Mouse (Mus musculus) midbrain, embryonic 14.5 days (tissue): ENCODE measurements around the gene Hmgb1. TPM values are rescaled to one million over a fixed set of nuclear protein-coding genes. Genes with fewer than 3 reads are reported as not detected.
A peak's percentile ranks its signal among the peaks of the same experiment; 100 is the strongest.

Experiments
- ATAC-seq: fragments of 200-750 bp; cut with Nextera tagmentation; 2 replicates; pipeline ENCODE4 v1.8.0; 2017; ENCODE audit warnings: moderate number of reproducible peaks, moderate library complexity; ENCODE audit not compliant: low FRiP score, low TSS enrichment
- DNase-seq: peaks from one replicate; pipeline ENCODE4 v3.0.0-alpha.2; 2015
- H3K27ac ChIP-seq: fragments of 300-500 bp; sonication (generic); replicated peaks from 2 replicates; pipeline ENCODE4 v1.5.1; 2014; ENCODE audit warnings: mild to moderate bottlenecking, low read depth, low read length, moderate library complexity
- H3K27me3 ChIP-seq: fragments of 300-500 bp; sonication (generic); 2 replicates; pipeline ENCODE4 v1.6.1; 2014; ENCODE audit warnings: low read length, control low read depth, mixed read lengths; ENCODE audit not compliant: control insufficient read depth, insufficient read depth
- H3K36me3 ChIP-seq: fragments of 300-500 bp; sonication (generic); 2 replicates; pipeline ENCODE4 v1.6.1; 2014; ENCODE audit warnings: low read length, control low read depth; ENCODE audit not compliant: control insufficient read depth, insufficient read depth
- H3K4me1 ChIP-seq: fragments of 300-500 bp; sonication (generic); 2 replicates; pipeline ENCODE4 v1.6.1; 2014; ENCODE audit warnings: mild to moderate bottlenecking, antibody characterized with exemption, low read length, control low read depth; ENCODE audit not compliant: control insufficient read depth, insufficient read depth
- H3K4me2 ChIP-seq: fragments of 300-500 bp; sonication (generic); 2 replicates; pipeline ENCODE4 v1.6.1; 2014; ENCODE audit warnings: mild to moderate bottlenecking, low read length, moderate library complexity
- H3K4me3 ChIP-seq: fragments of 300-500 bp; sonication (generic); replicated peaks from 2 replicates; pipeline ENCODE4 v1.5.1; 2014; ENCODE audit warnings: low read depth, low read length
- H3K9ac ChIP-seq: fragments of 300-500 bp; sonication (generic); replicated peaks from 2 replicates; pipeline ENCODE4 v1.6.1; 2014; ENCODE audit warnings: mild to moderate bottlenecking, low read length, moderate library complexity
- H3K9me3 ChIP-seq: fragments of 300-500 bp; sonication (generic); 2 replicates; pipeline ENCODE4 v1.6.1; 2016; ENCODE audit warnings: low read length, control low read depth, mixed read lengths; ENCODE audit not compliant: control insufficient read depth
- WGBS: fragments of 180-500 bp; shearing (Covaris S2); extraction: QIAGEN DNeasy Blood & Tissue Kit; methylation state at CpG from one replicate; pipeline ENCODE4 v1.1.7; 2014; 5-methylcytosine and 5-hydroxymethylcytosine counted together
- polyA plus RNA-seq: library from polyadenylated mRNA; unstranded; fragments of >200 nt; fragmentation: Nextera tagmentation; extraction: Ambion mirVana; gene quantifications from 2 replicates; pipeline ENCODE4 v1.2.1, GENCODE M21; 2014

Hmgb1 gene
- polyA plus RNA-seq, 1 experiment from 2014 or later: 947 TPM

DNA sequence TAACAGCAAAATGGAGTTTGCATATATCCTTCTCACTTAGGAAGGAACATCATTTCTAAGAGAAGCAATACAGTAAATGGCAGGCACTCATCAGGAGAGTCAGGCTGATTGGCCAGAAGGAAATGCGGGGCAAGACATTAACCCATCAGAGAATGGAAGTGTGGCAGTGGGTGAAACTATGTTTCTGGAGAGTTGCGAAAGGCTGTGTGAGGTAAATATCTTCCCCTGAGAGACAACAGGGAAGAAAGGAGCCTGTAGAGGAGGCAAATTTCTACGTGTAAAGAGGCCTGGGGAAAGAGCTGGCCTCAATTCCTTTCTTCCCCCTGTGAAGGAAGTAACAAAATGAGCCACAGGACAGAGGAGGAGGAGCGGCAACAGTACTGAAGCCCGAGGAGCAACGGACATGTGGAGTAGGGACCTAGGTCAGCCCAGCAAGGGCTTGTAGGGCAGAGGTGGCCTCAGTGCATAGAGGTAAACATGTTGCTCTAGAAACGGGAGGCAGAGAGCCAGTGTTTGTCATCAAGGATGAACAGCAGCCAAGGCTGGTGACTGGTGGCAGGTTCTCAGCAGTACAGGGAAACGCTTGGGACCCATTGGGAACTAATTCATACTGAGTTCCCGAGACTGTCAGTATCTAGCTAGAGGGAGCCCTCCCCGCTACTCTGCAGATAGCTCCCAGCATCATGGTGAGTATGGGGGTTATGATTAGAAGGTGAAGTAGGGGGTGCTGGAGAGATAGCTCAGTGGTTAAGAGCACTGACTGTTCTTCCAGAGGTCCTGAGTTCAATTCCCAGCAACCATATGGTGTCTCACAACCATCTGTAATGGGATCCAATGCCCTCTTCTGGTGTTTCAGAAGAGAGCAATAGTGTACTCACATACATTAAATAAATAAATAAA is 48.6 kb downstream of the Hmgb1 start:
- no peak overlapping the region for H3K4me2 ChIP-seq
- H3K4me3 ChIP-seq: no peak overlapping the region
- WGBS: 84% methylated on average over 10 of the region's 10 CpGs
- no peak for DNase-seq
- ATAC-seq: no peak
- no peaks in the 10 kb centered on the region for H3K9me3 ChIP-seq
- no peak overlapping the region for H3K9ac ChIP-seq
- no peaks in the 10 kb centered on the region for H3K36me3 ChIP-seq
- H3K4me1 ChIP-seq: no peaks in the 10 kb centered on the region
- no peak overlapping the region for H3K27ac ChIP-seq
- no peaks in the 10 kb centered on the region for H3K27me3 ChIP-seq

DNA sequence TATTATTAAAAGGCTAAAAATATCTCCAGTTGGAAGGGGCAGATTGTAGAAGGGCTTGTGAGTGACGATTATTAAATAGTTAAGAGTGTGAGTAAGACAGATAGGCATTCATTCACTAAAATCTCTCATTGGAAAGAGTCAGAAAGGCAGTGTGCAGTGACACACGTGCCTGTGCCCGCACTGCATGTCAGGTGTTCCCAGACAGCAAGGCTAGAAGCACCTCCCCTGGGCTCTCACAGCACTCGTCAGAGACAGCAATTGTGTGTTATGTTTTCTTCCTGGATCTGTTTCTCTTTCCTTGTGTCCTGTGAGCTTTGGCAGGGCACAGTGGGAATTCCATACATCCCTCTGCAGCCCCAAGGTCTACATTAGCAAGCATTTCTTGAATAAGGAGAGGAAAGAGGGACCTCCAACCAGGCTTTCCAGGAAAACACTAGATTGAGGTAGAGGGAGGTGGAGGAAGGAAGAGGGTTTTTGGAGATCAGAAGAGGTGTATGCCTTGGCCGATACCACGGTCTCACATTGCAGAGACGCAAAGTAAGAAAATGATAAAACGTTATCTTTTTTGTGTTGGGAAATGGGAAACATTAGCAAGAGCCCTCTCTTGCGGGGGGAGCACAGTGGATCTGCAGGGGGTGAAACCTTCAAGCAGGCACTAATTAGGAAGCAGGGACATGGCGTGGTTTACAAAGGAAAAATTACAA is 49.4 kb downstream of the Hmgb1 start:
- no peaks in the 10 kb centered on the region for H3K9me3 ChIP-seq
- no peaks in the 10 kb centered on the region for H3K27me3 ChIP-seq
- no peaks in the 10 kb centered on the region for H3K36me3 ChIP-seq
- 80% methylated on average over 10 of the region's 10 CpGs for WGBS
- H3K9ac ChIP-seq: no peak overlapping the region; the same call in 1 of the 2 replicates
- ATAC-seq (no peak), DNase-seq (no peak)
- no peaks in the 10 kb centered on the region for H3K4me1 ChIP-seq
- H3K4me3 ChIP-seq: no peak overlapping the region
- H3K4me2 ChIP-seq: no peak overlapping the region
- H3K27ac ChIP-seq: no peak overlapping the region

DNA sequence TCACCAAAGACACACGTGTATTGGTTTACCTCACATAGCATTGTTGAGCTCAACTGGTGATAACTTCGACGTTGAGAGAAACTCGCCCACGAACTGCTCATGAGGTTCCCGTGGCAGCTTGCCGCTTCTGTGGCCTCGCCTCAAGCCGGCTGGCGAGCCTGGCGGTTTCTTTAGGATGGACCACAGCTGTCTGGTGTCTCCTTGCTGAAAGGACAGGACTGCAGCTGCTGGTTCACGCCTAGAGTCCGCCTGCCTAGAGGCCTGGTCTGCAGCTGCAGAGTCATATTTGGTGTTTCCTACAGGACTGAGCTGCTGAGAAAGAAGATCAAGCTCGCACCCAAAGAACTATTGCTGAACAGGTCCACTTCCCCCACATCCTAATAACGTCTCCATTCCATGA is 55.8 kb downstream of the Hmgb1 start:
- DNase-seq: no peak
- H3K9ac ChIP-seq: no peak overlapping the region
- H3K4me3 ChIP-seq: no peak overlapping the region
- ATAC-seq: no peak
- 87% methylated on average over 15 of the region's 15 CpGs for WGBS
- H3K4me2 ChIP-seq: no peak overlapping the region
- no peaks in the 10 kb centered on the region for H3K9me3 ChIP-seq
- H3K27me3 ChIP-seq: no peaks in the 10 kb centered on the region
- H3K4me1 ChIP-seq: no peaks in the 10 kb centered on the region
- H3K36me3 ChIP-seq: no peaks in the 10 kb centered on the region
- no peak overlapping the region for H3K27ac ChIP-seq

DNA sequence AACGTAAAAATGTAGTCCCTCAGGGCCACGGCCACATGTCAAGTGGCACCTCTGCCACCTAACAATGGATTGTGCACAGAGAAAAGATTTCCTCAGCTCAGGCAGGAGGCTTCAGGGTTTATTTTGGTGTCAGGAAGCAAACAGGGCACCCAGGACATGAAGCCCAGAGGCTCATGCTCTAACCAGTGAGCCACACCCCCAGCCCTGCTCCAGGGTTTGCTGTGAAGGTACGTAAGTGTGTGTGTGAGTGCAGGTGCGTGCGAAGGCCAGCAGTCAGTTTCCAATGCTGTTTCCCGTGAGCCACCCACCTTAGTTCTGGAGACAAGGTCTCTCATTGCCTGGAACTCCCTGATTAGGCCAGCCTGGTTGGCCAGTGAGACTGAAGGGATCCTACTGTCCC is 60.5 kb downstream of the Hmgb1 start:
- 91% methylated on average over 6 of the region's 6 CpGs for WGBS
- DNase-seq: no peak
- Histone ChIP-seq H3K4me1 (no peaks in the 10 kb centered on the region), H3K27ac (no peak overlapping the region), H3K4me2 (no peak overlapping the region), H3K9ac (no peak overlapping the region), H3K4me3 (no peak overlapping the region), H3K27me3 (no peaks in the 10 kb centered on the region), H3K36me3 (no peaks in the 10 kb centered on the region), H3K9me3 (no peaks in the 10 kb centered on the region)
- no peak for ATAC-seq

DNA sequence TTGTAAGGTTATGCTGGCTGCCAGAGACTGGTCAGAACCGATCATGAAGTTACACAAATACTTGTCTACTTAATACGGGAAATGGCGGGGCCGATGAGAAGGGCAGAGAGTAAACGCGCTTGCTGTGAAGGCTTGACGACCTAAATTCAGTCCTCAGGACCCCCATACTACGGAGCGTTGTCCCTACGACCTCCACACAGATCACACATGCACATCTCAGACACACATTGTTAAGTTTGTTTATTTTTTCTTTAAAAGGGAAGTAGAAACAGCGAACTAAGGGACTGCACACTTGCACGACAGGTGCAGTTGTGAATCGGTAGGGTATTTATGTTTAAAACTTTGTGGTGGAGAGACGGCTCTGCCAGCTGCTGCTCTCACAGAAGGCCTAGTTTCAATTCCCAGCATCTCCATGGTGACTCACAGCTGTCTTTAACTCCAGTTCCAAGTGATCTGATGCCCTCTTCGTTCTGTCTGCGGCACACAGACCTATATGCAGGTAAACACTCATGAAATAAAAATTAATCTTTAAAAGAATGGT is 64.9 kb downstream of the Hmgb1 start:
- no peak overlapping the region for H3K4me2 ChIP-seq
- 91% methylated on average over 16 of the region's 16 CpGs for WGBS
- H3K4me1 ChIP-seq: no peaks in the 10 kb centered on the region
- DNase-seq (no peak), ATAC-seq (no peak)
- H3K4me3 ChIP-seq: no peak overlapping the region
- no peaks in the 10 kb centered on the region for H3K27me3 ChIP-seq
- no peaks in the 10 kb centered on the region for H3K36me3 ChIP-seq
- H3K9me3 ChIP-seq: no peaks in the 10 kb centered on the region
- no peak overlapping the region for H3K27ac ChIP-seq
- no peak overlapping the region for H3K9ac ChIP-seq

DNA sequence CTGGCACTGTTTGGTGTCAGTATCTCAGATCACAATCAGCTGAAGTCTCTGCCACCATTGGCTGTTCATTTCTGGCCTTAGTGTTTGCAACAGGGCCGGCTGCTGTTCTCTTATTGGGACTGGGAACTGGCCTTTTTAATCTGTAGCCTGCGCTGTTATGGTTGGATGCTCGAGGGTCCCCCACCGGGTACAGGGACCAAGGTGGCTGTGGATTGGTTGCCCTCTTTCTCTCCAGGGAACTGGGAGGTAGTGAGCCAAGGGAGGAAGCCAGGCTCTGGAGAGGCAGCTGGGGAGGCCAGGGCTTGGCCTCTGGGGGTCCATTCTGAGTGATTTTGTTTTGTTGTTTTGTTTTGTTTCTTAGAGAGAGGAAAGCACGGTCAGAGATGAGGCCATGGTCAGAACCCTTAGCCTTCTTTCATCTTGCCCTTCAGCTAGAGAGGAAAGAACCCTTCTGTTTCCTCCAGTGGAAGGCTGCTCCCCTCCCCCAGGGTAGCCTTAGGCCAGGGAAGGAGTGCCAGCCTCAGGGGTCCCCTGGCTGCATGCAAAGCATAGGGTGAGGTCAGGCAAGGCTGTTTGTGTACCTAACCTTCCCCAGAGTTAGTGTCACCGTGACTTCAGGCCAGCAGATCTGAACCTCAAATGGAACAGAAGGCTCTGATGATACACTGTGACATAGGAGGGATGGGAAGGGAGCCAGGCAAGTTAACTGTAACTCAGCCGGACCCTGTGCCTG is 66.3 kb downstream of the Hmgb1 start:
- DNase-seq (no peak), ATAC-seq (no peak)
- Histone ChIP-seq H3K4me1 (no peaks in the 10 kb centered on the region), H3K4me2 (no peak overlapping the region), H3K9ac (no peak overlapping the region), H3K27ac (no peak overlapping the region), H3K36me3 (no peaks in the 10 kb centered on the region), H3K4me3 (no peak overlapping the region), H3K27me3 (no peaks in the 10 kb centered on the region), H3K9me3 (no peaks in the 10 kb centered on the region)
- WGBS: 28% methylated on average over 7 of the region's 7 CpGs

DNA sequence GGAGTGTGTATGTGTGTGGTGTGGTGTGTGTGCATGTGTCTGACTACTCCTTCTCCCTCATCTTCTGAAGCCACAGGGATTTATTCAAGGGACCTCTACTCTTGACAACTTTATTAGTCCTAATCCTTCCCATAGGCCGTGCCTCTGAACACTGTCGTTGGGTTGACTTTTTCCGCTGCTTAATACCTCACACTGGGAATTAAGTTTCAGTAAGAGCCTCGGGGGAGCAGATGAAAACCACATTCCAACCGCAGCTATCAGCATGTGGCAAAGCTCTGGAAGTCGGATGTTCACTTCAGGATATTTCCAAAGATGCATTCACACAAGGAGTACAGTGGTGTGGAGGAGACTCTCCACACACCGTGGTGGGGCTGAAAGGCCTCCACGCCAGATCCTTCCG is 69.7 kb downstream of the Hmgb1 start:
- Histone ChIP-seq H3K27me3 (no peaks in the 10 kb centered on the region), H3K9ac (no peak overlapping the region), H3K4me1 (no peaks in the 10 kb centered on the region), H3K4me2 (no peak overlapping the region), H3K9me3 (no peaks in the 10 kb centered on the region), H3K36me3 (no peaks in the 10 kb centered on the region), H3K27ac (no peak overlapping the region), H3K4me3 (no peak overlapping the region)
- WGBS: 40% methylated on average over 9 of the region's 9 CpGs
- DNase-seq (no peak), ATAC-seq (no peak)

DNA sequence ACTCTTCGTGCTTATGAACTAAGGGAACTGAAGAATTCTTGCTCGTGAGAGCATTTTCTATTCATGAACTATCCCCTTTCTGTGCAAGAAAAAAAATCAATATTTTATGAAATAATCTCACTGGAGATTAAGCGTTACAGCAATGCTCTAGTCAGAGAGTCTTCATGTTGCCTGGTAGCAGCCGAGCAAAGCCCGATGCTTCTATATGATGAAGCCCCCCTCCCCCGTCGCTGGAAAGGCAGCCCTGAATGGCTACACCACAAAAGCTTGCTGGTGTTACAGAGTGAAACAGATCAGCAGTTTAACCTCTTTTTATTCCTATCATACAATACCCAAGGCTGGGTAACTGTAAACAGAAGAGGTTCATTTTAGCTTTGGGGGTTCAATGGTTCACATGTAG is 70.3 kb downstream of the Hmgb1 start:
- H3K27me3 ChIP-seq: no peaks in the 10 kb centered on the region
- no peak overlapping the region for H3K9ac ChIP-seq
- H3K4me2 ChIP-seq: no peak overlapping the region
- DNase-seq: peak; percentile 58
- no peaks in the 10 kb centered on the region for H3K9me3 ChIP-seq
- WGBS: 42% methylated on average over 7 of the region's 7 CpGs
- no peak for ATAC-seq
- H3K36me3 ChIP-seq: no peaks in the 10 kb centered on the region
- H3K4me3 ChIP-seq: no peak overlapping the region
- H3K27ac ChIP-seq: no peak overlapping the region
- no peaks in the 10 kb centered on the region for H3K4me1 ChIP-seq
